Mouse (Mus musculus): ENCODE results near the gene Usp30.

DNA sequence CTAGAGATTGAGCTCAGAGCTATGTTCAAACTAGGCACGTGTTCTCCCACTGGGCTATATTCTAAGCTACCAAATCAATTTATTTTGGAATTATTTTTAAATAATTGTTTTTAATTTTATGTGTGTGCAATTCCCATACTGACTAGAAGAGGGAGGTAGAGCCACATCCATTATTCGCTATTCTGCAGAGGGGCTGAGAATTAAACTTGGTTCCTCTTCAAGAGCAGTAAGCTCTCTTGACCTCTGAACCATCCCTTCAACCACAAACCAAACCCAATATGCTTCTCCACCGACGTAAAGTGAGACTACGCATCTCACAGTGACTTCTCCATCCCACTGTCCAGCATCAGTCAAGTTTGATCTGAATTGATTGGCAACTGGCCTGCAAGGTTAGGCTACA, 18.1 kb upstream of the Usp30 start:
- TF ChIP-seq CTCF (IDR thresholded peaks at IDR 0.05; ENCODE audit: control insufficient read depth, insufficient read depth, low read length) (no peak), POLR2A (IDR thresholded peaks at IDR 0.05; ENCODE audit: borderline replicate concordance, control insufficient read depth, low read depth, low read length) (no peak)
